10 mouse cellular contexts compared by ENCODE assay signal in genomic region chr8:46559428-46559827, GRCm38 (mm10). TPM values are rescaled to one million over a fixed set of nuclear protein-coding genes. Genes with fewer than 3 reads are reported as not detected.
DNase-seq lines count a peak whose midpoint lies in the region; ATAC-seq lines count a peak whose summit lies in the region.
"Had no signal": no experiment of that assay in that cellular context is flagged by ENCODE, and none has a peak within 500 bp of the region (broad histone marks: within the 10 kb centered on the region; RNA-seq: fewer than 3 reads in every experiment).

No protein-coding gene starts in this region.

- peak; percentile 33 for DNase-seq in hindbrain, embryonic 11.5 days (ENCODE audit: low spot score)
- peak; percentile 26 for DNase-seq in urinary bladder, postnatal 14 days (ENCODE audit: low spot score)
- no peak for DNase-seq in urinary bladder, adult 2 months (ENCODE audit: low spot score)
- peak; percentile 41 for DNase-seq in embryonic facial prominence, embryonic 14.5 days (ENCODE audit: low spot score)
- peak; percentile 21 for DNase-seq in retina, embryonic 14.5 days (ENCODE audit: low spot score)
- DNase-seq in left cerebral cortex, postnatal 36 days (ENCODE audit: low spot score in 2 of 2): no peak

- no peaks in the 10 kb centered on the region for H3K27me3 ChIP-seq in hindbrain, embryonic 11.5 days (ENCODE audit: control insufficient read depth, insufficient read depth, low read length)
- no peaks in the 10 kb centered on the region for H3K27me3 ChIP-seq in hindbrain, embryonic 16.5 days (replicated peaks; ENCODE audit: control insufficient read depth, insufficient read depth, low read length)
- no peaks in the 10 kb centered on the region for H3K27me3 ChIP-seq in embryonic facial prominence, embryonic 14.5 days (replicated peaks; ENCODE audit: control insufficient read depth, insufficient read depth, low read length)
- H3K27me3 ChIP-seq: embryonic facial prominence, embryonic 12.5 days; limb, embryonic 13.5 days had no signal

- WGBS in hindbrain, embryonic 11.5 days: 85% methylated on average over 6 of the region's 6 CpGs
- 80% methylated on average over 6 of the region's 6 CpGs for WGBS in hindbrain, embryonic 16.5 days
- 78% methylated on average over 6 of the region's 6 CpGs for WGBS in embryonic facial prominence, embryonic 14.5 days

- no peak for ATAC-seq in hindbrain, embryonic 11.5 days (ENCODE audit: low FRiP score)
- no peak for ATAC-seq in hindbrain, embryonic 16.5 days
- no peak for ATAC-seq in embryonic facial prominence, embryonic 14.5 days (ENCODE audit: low read depth)
- ATAC-seq in monocyte, adult 5-6 weeks (replicated peaks; ENCODE audit: insufficient number of reproducible peaks, low FRiP score, low TSS enrichment, poor library complexity, severe bottlenecking): no peak; the same call in 1 of the 2 replicates

- no peaks in the 10 kb centered on the region for H3K9me3 ChIP-seq in hindbrain, embryonic 11.5 days (ENCODE audit: control insufficient read depth, low read length)
- no peaks in the 10 kb centered on the region for H3K9me3 ChIP-seq in hindbrain, embryonic 16.5 days (ENCODE audit: control insufficient read depth, low read length)
- no peaks in the 10 kb centered on the region for H3K9me3 ChIP-seq in embryonic facial prominence, embryonic 14.5 days (ENCODE audit: control insufficient read depth, low read length)
- H3K9me3 ChIP-seq: embryonic facial prominence, embryonic 12.5 days; limb, embryonic 13.5 days had no signal

- no peaks in the 10 kb centered on the region for H3K36me3 ChIP-seq in hindbrain, embryonic 11.5 days (ENCODE audit: control insufficient read depth, insufficient read depth, low read length)
- no peaks in the 10 kb centered on the region for H3K36me3 ChIP-seq in hindbrain, embryonic 16.5 days (ENCODE audit: control insufficient read depth, insufficient read depth, low read length)
- H3K36me3 ChIP-seq in embryonic facial prominence, embryonic 14.5 days (ENCODE audit: control insufficient read depth, insufficient read depth, low read length): peaks cover 37% of the 10 kb centered on the region; the same call in 1 of the 2 replicates

- H3K4me3 ChIP-seq in hindbrain, embryonic 11.5 days (ENCODE audit: low read depth, low read length): no peak overlapping the region
- H3K4me3 ChIP-seq in hindbrain, embryonic 16.5 days (ENCODE audit: low read length): no peak overlapping the region
- H3K4me3 ChIP-seq in embryonic facial prominence, embryonic 14.5 days (ENCODE audit: low read depth, low read length): no peak overlapping the region
- H3K4me3 ChIP-seq: embryonic facial prominence, embryonic 12.5 days; limb, embryonic 13.5 days had no signal

- H3K9ac ChIP-seq in hindbrain, embryonic 11.5 days (ENCODE audit: low read depth, low read length): no peak overlapping the region
- H3K9ac ChIP-seq in hindbrain, embryonic 16.5 days (ENCODE audit: low read depth, low read length): no peak overlapping the region
- H3K9ac ChIP-seq in embryonic facial prominence, embryonic 14.5 days (ENCODE audit: low read depth, low read length): no peak overlapping the region
- H3K9ac ChIP-seq: embryonic facial prominence, embryonic 12.5 days; limb, embryonic 13.5 days had no signal

- no peak overlapping the region for H3K4me2 ChIP-seq in hindbrain, embryonic 11.5 days (replicated peaks; ENCODE audit: low read depth, low read length)
- no peak overlapping the region for H3K4me2 ChIP-seq in hindbrain, embryonic 16.5 days (ENCODE audit: low read length)
- H3K4me2 ChIP-seq in embryonic facial prominence, embryonic 14.5 days (ENCODE audit: low read depth, low read length): no peak overlapping the region
- H3K4me2 ChIP-seq: embryonic facial prominence, embryonic 12.5 days; limb, embryonic 13.5 days had no signal

- no peaks in the 10 kb centered on the region for H3K4me1 ChIP-seq in hindbrain, embryonic 11.5 days (replicated peaks; ENCODE audit: control insufficient read depth, insufficient read depth, low read length)
- H3K4me1 ChIP-seq in hindbrain, embryonic 16.5 days (ENCODE audit: control insufficient read depth, insufficient read depth, low read depth, low read length): no peaks in the 10 kb centered on the region
- H3K4me1 ChIP-seq in embryonic facial prominence, embryonic 14.5 days (ENCODE audit: control insufficient read depth, insufficient read depth, low read length): no peaks in the 10 kb centered on the region
- H3K4me1 ChIP-seq: embryonic facial prominence, embryonic 12.5 days; limb, embryonic 13.5 days had no signal

- intact Hi-C loops in left cerebral cortex, postnatal 36 days (cut with DNase I): loop anchor here (10.0 kb wide), 1 partner anchor 395 kb away; no protein-coding TSS in a partner anchor

- H3K27ac ChIP-seq in hindbrain, embryonic 11.5 days (ENCODE audit: low read depth, low read length): no peak overlapping the region
- H3K27ac ChIP-seq in hindbrain, embryonic 16.5 days (ENCODE audit: low read depth, low read length): no peak overlapping the region
- H3K27ac ChIP-seq in embryonic facial prominence, embryonic 14.5 days (replicated peaks; ENCODE audit: low read depth, low read length): no peak overlapping the region
- H3K27ac ChIP-seq: embryonic facial prominence, embryonic 12.5 days; limb, embryonic 13.5 days had no signal

RNA-seq across cellular contexts. Expression of gene Cenpu, which starts 7.6 kb away (rescaled TPM):
- 23.9 and 29.3 TPM in 2 replicates for polyA plus RNA-seq in hindbrain, embryonic 11.5 days (2014; fragmentation: Nextera tagmentation; extraction: Ambion mirVana)
- polyA plus RNA-seq in hindbrain, embryonic 16.5 days (2015; fragmentation: Nextera tagmentation; extraction: Ambion mirVana): 7.4 TPM in 2 replicates
- polyA plus RNA-seq in urinary bladder, adult 2 months (2012; rRNA removed): 0.86 and 1.4 TPM in 2 replicates
- 12.4 and 16.8 TPM in 2 replicates for polyA plus RNA-seq in embryonic facial prominence, embryonic 14.5 days (2014; fragmentation: Nextera tagmentation; extraction: Ambion mirVana)
- total RNA-seq in left cerebral cortex, postnatal 36 days (2021): 1 to 10 TPM; 3.0 to 3.1 TPM
- 1.4 to 12.8 TPM (median 5.1 TPM) in 3 replicates for total RNA-seq in monocyte, adult 5-6 weeks (2017)

RNA-seq across cellular contexts. Expression of gene Primpol, which starts 57.6 kb away (rescaled TPM):
- polyA plus RNA-seq in hindbrain, embryonic 11.5 days (2014; fragmentation: Nextera tagmentation; extraction: Ambion mirVana): 9.3 and 10.0 TPM in 2 replicates
- polyA plus RNA-seq in hindbrain, embryonic 16.5 days (2015; fragmentation: Nextera tagmentation; extraction: Ambion mirVana): 6.5 and 9.3 TPM in 2 replicates
- 4.1 and 5.1 TPM in 2 replicates for polyA plus RNA-seq in urinary bladder, adult 2 months (2012; rRNA removed)
- polyA plus RNA-seq in embryonic facial prominence, embryonic 14.5 days (2014; fragmentation: Nextera tagmentation; extraction: Ambion mirVana): 10.0 and 16.5 TPM in 2 replicates
- 1 to 10 TPM; 3.1 to 3.5 TPM for total RNA-seq in left cerebral cortex, postnatal 36 days (2021)
- total RNA-seq in monocyte, adult 5-6 weeks (2017): 9.7 to 18.1 TPM (median 9.7 TPM) in 3 replicates

RNA-seq across cellular contexts. Expression of gene Casp3, which starts 57.7 kb away (rescaled TPM):
- polyA plus RNA-seq in hindbrain, embryonic 11.5 days (2014; fragmentation: Nextera tagmentation; extraction: Ambion mirVana): 134 and 171 TPM in 2 replicates
- polyA plus RNA-seq in hindbrain, embryonic 16.5 days (2015; fragmentation: Nextera tagmentation; extraction: Ambion mirVana): 213 and 225 TPM in 2 replicates
- 15.0 and 15.5 TPM in 2 replicates for polyA plus RNA-seq in urinary bladder, adult 2 months (2012; rRNA removed)
- 79.2 and 86.3 TPM in 2 replicates for polyA plus RNA-seq in embryonic facial prominence, embryonic 14.5 days (2014; fragmentation: Nextera tagmentation; extraction: Ambion mirVana)
- 10 to 100 TPM; 12.9 to 15.3 TPM for total RNA-seq in left cerebral cortex, postnatal 36 days (2021)
- total RNA-seq in monocyte, adult 5-6 weeks (2017): 73.4 to 163 TPM (median 146 TPM) in 3 replicates

Comparison
In these comparisons a context has a peak if more than half of its experiments do, and no peak if none do; other contexts are left out.
1. DNase-seq: peak in hindbrain, embryonic 11.5 days (single experiment), urinary bladder, postnatal 14 days (single experiment), embryonic facial prominence, embryonic 14.5 days (single experiment) and retina, embryonic 14.5 days (single experiment); none in urinary bladder, adult 2 months (single experiment) and left cerebral cortex, postnatal 36 days (0 of 2).